Mouse (Mus musculus): ENCODE data around the gene Tnfaip8l2. TPM values are rescaled to one million over a fixed set of nuclear protein-coding genes. Genes with fewer than 3 reads are reported as not detected.

Tnfaip8l2 gene
- total RNA-seq (2021), result 1 to 10 TPM; 2.6 to 3.2 TPM

DNA sequence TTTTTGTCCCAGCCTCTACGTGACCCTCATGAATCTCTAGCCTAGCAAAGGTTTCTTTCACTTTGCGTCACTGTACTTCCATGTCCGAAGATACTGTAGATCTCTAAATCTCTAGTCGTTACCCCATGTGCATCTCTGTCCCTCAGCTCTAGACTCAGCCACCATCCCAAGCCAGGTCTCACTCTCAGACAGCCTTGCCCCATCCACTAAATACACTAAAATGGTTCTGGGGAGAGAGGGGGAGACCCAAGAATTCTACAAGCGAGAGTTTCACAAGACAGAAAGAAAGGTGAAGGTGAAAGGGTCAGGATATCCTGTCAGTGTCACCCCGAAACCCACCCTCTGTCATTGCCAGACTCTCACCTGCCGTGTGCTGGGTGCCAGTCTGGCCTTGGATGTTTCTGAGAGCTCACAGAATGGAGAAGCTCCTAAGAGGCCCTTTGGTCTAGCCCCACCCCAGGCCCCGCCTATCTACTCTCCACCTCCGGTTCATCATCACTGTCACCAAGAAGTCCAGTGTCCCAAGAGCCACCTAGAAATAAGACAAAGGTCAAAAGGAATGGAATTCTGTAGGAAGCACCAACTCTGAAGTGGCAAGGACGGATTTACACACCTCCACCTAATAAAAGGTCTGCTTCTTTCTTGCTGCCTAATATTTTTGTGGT, at the start of gene Tnfaip8l2:
Gene Tnfaip8l2, minus strand, starts transcription at position 409 of the 665 bp plus-strand sequence.
- peak in 1 of 2 experiments; percentile 31 for DNase-seq (ENCODE audit: low spot score in 2 of 2)
- intact Hi-C loops (cut with DNase I), result loop anchor here (5.0 kb wide), 2 partner anchors 75 to 120 kb away; partner anchors contain the start of gene Gabpb2

DNA sequence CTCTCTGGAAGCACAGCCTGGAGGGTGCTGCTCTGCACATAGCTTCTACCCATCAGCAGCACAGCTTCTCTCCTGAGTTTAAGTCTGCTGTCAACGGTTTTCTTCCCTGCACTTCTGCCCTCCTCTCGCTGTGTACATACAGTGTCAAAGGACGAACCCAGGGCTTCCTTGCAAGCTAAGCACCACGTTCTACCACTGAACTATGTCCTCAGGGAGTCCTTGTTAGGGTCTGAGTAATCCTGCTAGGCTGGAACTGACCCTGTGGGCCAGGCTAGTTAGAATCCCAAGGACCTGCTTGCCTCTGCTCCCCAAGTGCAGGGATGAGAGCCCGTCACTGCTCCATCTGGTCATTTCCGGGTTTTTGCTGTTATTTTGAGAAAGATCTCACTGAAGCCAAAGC, 44.7 kb upstream of the Tnfaip8l2 start:
- no peak for DNase-seq (ENCODE audit: low spot score in 2 of 2)
- intact Hi-C loops (cut with DNase I), result no loop called here

GRCm38 (mm10) chr3:95186100-95186499, 43.9 kb upstream of the Tnfaip8l2 start:
- intact Hi-C loops (cut with DNase I), result no loop called here
- DNase-seq (ENCODE audit: low spot score in 2 of 2), result no peak

DNA sequence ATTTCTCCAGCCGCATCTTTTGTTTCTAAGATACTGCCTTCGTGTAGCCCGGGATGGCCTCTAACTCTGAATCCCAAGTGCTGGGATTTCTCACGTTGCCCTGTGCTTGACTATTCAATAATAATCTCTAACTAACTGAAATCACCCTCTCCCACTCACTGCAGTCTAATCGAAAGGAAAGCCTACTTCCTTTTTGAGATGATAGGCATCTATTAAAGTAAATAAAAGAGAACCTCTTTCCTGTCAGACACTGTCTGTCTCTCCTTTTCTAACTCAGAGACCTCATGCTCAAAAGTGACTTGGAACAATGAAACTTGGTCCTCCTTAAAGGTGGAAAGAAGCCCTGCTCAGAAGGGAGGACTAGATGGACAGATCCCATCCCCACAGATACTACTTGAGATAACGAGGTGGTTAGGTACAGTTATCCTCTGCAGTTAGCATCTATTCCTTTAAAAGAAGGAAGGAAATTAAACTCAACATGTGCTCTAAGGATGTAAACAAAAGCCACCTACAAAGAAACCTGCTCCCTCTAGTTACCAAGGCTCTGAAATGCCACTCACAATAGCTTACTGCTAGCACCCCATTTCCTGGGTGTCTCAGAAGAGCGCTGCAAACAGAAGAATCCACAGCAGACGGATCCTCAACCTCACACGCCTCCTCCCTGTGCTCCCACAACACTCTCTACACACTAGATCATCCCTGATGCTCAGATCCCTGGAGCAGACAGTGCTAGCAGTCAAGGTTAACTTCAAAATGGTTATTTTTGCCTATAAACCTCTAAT, 42.8 kb upstream of the Tnfaip8l2 start:
- intact Hi-C loops (cut with DNase I), result no loop called here

DNA sequence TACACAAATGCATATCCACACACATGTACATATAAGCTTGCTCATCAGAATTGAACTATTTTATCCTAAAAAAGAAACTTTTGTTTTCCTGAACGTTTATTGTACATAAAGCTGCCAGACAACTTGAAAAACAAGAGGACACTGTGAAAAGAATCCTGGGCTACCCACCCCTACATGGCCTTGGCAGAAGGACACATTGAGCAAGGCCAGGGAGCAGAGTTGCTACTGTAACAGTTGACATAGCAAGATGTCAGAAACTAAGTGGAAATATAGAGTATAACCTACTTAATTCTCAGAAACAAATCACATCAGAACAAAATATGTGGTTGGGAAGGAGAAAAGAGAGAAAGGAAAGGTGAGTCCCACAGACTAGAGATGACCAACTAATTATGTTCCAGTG, 39.7 kb upstream of the Tnfaip8l2 start:
- no peak for DNase-seq (ENCODE audit: low spot score in 2 of 2)
- intact Hi-C loops (cut with DNase I), result no loop called here

More for the DNA sequence above, 42.8 kb upstream of the Tnfaip8l2 start:
- DNase-seq (ENCODE audit: low spot score in 2 of 2), result peak in 1 of 2 experiments; percentile 38

- intact Hi-C loops (cut with DNase I), result no loop called here
- no peak for DNase-seq (ENCODE audit: low spot score in 2 of 2)
Observed at GRCm38 (mm10) chr3:95179890-95180289, 37.7 kb upstream of the Tnfaip8l2 start.

DNA sequence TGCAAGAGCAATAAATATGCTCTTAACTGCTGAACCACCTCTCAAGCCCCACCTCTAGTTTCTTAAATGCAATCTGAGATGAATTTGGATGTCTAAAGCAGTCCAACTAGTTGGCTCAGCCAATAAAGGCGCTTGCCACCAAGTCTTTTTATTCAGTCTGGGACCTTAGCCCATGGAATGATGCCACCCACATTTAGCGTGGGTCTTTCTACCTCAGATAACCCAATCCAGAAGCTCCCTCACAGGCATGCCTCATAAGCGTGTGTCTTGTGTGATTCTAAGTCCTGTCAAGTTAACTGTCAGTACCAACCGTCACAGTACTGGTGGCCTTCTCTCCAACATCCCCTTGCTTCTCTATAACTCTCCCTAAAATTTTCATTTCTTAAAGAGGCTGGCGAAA, 36.8 kb upstream of the Tnfaip8l2 start:
- DNase-seq (ENCODE audit: low spot score in 2 of 2), result peak in 1 of 2 experiments; percentile 74
- intact Hi-C loops (cut with DNase I), result no loop called here

- intact Hi-C loops (cut with DNase I), result no loop called here
- DNase-seq (ENCODE audit: low spot score in 2 of 2), result no peak
Observed at GRCm38 (mm10) chr3:95177583-95177982, 35.4 kb upstream of the Tnfaip8l2 start.

DNA sequence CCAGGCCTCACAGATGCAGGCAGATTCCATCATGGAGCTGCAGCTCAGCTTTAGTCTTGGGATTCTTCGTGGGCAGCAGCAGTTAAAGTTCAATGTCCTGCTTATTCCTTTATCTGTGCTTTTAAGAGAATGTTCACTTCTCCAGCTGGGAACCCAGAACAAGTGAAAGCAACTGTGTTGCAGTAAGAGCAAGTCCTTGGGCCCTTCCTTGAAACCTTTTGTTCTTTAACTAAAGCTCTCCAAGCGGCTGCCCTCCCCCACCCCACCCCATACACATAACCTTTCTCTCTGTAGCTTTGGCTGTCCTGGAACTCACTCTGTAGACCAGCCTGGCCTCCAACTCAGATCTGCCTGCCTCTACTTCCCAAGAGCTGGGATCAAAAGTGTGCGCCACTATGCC, 34.3 kb upstream of the Tnfaip8l2 start:
- intact Hi-C loops (cut with DNase I), result no loop called here
- no peak for DNase-seq (ENCODE audit: low spot score in 2 of 2)

- intact Hi-C loops (cut with DNase I), result no loop called here
- DNase-seq (ENCODE audit: low spot score in 2 of 2), result peak; percentile 68 to 74
Observed at GRCm38 (mm10) chr3:95174011-95174592, 31.9 kb upstream of the Tnfaip8l2 start.

DNA sequence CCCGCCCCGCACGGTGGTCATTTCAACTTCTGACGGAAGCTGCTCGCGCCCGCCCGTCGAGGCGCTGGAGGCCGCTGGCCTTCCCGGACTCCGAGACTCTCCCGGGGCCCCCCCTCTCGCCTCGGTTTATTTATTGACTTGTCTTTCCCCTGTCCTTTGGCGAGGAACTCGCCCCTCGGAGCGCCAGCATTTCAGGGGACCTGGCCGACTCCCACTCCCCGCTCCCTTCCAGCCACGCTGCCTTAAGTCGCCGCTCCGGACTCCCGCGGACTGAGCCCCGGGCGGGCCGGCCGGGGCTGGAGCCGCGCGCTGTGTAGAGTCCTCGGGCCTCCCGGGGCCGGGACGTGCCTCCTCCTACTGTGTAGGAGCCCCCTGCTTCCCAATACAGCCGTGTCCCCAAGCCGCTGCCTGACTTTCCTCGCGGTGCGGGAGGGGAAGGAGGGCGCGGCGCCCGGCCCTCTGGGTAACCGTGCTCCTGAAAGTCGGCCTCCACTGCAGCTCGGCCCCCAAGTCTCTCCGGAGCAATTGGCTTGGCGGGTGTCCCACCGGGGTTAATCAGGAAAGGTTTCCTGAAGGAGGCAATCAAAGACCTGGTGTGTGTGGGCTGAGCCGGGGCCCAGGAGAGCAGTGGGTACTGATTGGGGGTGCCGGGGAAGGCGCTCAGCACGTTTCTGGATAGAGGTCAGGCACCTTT, 31.2 kb upstream of the Tnfaip8l2 start:
- intact Hi-C loops (cut with DNase I), result no loop called here
- DNase-seq (ENCODE audit: low spot score in 2 of 2), result no peak

GRCm38 (mm10) chr3:95172526-95173255, 30.5 kb upstream of the Tnfaip8l2 start:
- intact Hi-C loops (cut with DNase I), result no loop called here
- no peak for DNase-seq (ENCODE audit: low spot score in 2 of 2)

- DNase-seq (ENCODE audit: low spot score in 2 of 2), result no peak
- intact Hi-C loops (cut with DNase I), result no loop called here
Observed at GRCm38 (mm10) chr3:95171105-95171504, 28.9 kb upstream of the Tnfaip8l2 start.

DNA sequence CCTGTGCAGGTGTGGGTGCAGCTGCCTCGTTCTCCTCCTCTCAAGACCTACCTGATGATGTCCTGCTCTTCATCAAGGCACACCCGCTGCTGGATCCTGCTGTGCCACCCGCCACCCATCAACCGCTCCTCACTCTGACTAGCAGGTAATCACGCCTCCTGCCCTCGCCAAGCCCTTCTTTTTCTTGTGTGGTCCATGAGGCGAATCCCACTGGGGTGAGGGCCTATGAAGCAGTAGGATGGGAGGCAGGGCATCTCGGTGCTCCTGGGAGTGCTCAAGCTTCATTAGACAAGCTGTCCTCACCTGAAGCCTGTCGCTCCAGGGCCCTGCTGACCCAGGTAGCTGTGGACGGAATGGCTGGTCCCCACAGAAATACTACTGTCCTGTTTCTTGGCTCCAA, 27.8 kb upstream of the Tnfaip8l2 start:
- intact Hi-C loops (cut with DNase I), result no loop called here
- no peak for DNase-seq (ENCODE audit: low spot score in 2 of 2)

DNA sequence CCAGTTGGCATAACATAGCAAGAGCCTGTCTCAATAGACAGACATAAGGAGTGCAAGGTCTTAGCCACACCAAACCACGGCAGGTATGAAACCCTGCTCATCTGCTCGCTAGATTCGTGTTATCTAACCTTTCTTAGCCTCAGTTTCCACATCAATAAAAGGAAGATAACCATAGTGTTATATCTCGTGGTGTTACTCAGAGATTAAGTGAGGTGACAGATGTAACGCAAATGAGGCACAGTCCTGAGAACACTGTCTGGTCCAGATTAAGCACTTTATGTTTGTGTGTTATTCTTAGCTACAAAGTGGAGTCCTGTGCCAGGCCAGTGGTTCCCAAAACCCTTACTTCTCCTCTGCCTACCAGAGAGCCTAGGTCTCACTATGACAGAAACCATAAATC, 22.7 kb upstream of the Tnfaip8l2 start:
- no peak for DNase-seq (ENCODE audit: low spot score in 2 of 2)
- intact Hi-C loops (cut with DNase I), result no loop called here

GRCm38 (mm10) chr3:95164256-95164550, 22.0 kb upstream of the Tnfaip8l2 start:
- intact Hi-C loops (cut with DNase I), result no loop called here
- DNase-seq (ENCODE audit: low spot score in 2 of 2), result no peak

- intact Hi-C loops (cut with DNase I), result no loop called here
Observed at GRCm38 (mm10) chr3:95163419-95164255, 21.5 kb upstream of the Tnfaip8l2 start.

GRCm38 (mm10) chr3:95162345-95162628, 20.1 kb upstream of the Tnfaip8l2 start:
- intact Hi-C loops (cut with DNase I), result no loop called here
- DNase-seq (ENCODE audit: low spot score in 2 of 2), result no peak

More at GRCm38 (mm10) chr3:95163419-95164255, 21.5 kb upstream of the Tnfaip8l2 start:
- no peak for DNase-seq (ENCODE audit: low spot score in 2 of 2)

All from left cerebral cortex, postnatal 25 days (tissue).